Mouse (Mus musculus) c-Kit-positive CD71-positive TER-119-positive erythroid progenitor cells, embryonic 14.5 days (primary cell): ENCODE results near the gene Trafd1.
"Not testable (repeated sequence)": the region's sequence is repeated elsewhere in the genome, so short reads cannot be mapped to it uniquely, and the experiment has no call there.

Experiments used
- DNase-seq: peaks from one replicate; pipeline ENCODE4 v3.0.0-alpha.2; 2013; ENCODE audit warnings: low spot score

The Trafd1 gene

GRCm38 (mm10) chr5:121331731-121332130, 53.7 kb downstream of the Trafd1 start:
- DNase-seq = no peak

- not testable (repeated sequence) for DNase-seq
Observed at GRCm38 (mm10) chr5:121330154-121330816, 55.1 kb downstream of the Trafd1 start.

- DNase-seq = no peak
Observed at GRCm38 (mm10) chr5:121329333-121330058, 55.9 kb downstream of the Trafd1 start.

- DNase-seq = no peak
Observed at GRCm38 (mm10) chr5:121326079-121326805, 59.2 kb downstream of the Trafd1 start.
